Mouse (Mus musculus) WW6 (cell line): ENCODE data around the gene 2310011J03Rik.
A peak's percentile ranks its signal among the peaks of the same experiment; 100 is the strongest.

Experiments
- DNase-seq: peaks from one replicate; pipeline ENCODE4 v3.0.0-alpha.2; 2013; ENCODE audit warnings: low read depth, low spot score

2310011J03Rik gene

GRCm38 (mm10) chr10:80292251-80293146 is 27.8 kb downstream of the 2310011J03Rik start, which contains the start of gene Rps15:
Rps15 (plus strand) TSS chr10:80292453.
- peak; percentile 92 for DNase-seq

DNA sequence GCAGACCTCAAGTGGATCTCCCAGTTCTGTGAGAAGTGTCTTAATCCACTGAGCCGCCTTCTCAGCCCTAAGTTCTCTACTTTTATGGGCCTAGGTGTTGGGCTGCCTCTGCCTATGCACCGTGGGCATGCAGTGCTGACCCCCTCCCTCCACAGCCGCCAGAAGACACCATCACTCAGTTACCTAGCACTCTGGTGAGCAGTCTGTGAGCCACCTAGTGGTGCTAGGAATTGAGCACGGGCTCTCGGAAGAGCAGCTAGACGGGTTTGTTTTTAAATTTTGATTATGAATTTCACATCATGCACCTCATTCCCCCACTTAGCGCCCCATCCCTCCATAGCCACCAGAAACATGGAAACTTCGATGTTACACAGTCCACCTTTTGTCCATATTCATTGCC is 31.7 kb downstream of the 2310011J03Rik start:
- DNase-seq = no peak

DNA sequence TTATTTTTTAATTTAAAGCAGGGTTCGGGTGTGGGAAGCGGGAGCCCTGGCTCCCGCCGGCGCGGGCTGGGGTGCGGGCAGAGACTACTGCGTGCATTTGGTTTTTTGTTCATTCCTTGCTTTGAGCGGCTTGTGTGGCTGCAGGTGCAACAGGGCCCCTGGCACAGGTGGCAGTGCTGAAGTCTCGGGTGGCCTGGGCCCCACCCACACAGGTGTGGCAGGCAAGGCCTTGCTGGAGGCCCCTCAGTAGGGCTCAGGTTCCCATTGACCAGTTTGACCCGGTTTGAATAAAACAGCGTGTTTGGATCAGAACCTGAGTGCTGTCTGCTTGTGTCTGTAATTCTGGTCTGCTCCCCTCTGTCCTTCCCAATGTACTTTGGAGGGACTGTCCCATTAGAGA is 32.2 kb downstream of the 2310011J03Rik start:
- DNase-seq = no peak

GRCm38 (mm10) chr10:80285222-80286070 is 34.9 kb downstream of the 2310011J03Rik start:
- no peak for DNase-seq

DNA sequence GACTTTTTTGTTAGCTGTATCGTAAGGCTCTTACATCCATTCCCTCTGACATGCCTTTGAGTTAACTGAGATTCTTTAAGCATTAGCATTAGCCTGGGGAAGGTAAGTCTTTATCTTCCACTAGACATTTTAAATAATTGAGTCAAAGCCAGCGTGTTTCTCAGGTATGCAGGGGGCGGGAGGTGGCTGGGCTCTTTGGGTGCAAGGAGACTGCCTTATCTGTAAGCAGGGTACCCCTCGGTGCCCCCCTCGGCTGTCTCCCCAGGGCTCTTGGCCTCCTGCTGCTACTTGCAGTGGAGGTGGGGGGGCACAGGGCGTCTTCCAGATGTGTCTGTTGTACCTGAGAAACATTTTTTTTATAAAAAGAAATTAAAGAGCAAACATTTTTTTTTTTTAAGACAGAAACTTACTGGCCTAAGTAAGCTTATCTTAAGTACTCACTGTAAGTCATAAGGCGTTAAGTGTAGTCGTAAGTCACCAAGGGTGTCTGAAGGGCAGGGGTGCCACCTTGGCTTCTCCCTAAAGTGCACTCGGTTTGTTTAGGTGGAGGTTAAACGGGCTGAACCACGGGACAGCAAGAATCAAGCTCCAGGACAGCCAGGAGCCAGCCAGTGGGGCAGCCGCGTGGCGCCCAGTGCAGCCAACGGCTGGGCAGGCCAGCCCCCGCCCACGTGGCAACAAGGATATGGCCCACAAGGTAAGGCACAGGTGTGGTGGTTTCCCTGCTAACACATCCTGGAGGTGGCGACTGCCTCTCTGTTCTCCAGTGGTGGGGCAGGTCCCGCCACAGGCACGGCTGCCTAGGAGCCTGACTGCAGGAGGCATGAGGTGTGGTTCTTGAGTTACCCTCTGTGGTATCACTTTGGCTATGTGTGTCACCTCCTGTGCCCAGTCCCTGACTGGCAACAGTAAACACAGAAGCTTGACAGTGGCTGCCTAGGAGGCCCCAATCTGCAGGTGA is 37.6 kb downstream of the 2310011J03Rik start:
- no peak for DNase-seq

- no peak for DNase-seq
These were observed 38.4 kb downstream of the 2310011J03Rik start for GRCm38 (mm10) chr10:80281921-80282371.

GRCm38 (mm10) chr10:80281304-80281703 is 39.0 kb downstream of the 2310011J03Rik start:
- no peak for DNase-seq

- no peak for DNase-seq
These were observed 41.1 kb downstream of the 2310011J03Rik start for GRCm38 (mm10) chr10:80279273-80279672.

GRCm38 (mm10) chr10:80278390-80278789 is 41.9 kb downstream of the 2310011J03Rik start:
- DNase-seq = no peak

DNA sequence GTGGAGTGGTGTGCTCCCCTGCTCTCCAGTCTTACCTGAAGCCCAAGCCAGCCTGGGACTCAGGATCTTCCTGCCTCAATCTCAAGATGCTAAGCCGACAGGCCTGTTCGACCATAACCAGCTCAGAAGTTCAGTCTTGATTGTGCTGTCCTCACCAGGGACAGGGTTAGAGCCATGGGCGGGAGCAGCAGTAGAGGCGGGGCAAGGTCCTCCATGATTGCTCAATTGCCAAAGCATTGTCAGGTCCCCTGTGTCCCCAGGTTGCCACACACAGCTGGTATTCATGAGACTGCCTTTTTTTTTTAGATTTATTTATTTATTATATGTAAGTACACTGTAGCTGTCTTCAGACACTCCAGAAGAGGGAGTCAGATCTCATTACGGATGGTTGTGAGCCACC is 44.1 kb downstream of the 2310011J03Rik start:
- DNase-seq = no peak

GRCm38 (mm10) chr10:80273847-80274246 is 46.5 kb downstream of the 2310011J03Rik start:
- DNase-seq = no peak

- no peak for DNase-seq
These were observed 48.3 kb downstream of the 2310011J03Rik start for GRCm38 (mm10) chr10:80271870-80272585.

DNA sequence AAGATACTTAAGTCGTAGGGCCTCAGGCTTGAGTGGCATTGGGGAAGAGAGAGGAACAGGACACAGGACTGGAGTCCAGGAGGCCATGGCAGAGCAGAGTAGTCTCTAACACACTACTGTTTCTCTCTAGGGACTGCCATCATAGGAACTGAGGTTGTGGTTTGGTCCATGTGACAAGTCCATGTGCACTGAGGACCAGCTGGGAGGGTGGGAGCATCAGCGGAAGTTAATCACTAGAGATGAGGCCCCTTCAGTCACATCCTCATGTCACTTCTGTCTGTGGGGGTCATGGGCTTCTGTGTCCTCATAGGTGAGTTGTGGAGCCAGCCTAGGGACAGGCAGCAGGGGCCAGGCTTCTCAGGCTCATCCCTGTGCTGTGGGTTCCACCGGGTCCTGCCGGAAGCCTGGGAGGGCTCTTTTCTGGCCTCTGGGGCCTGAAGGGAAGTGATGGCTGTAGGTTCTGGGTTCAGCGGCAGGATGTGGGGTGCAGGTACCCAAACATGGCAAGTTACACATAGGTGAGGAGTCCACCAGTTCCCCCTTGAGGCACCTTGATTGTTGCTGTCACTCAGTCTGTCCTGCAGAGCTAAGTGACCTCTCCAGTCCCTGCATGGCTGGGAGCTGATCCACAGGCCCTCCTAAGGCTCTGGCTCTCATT is 49.0 kb downstream of the 2310011J03Rik start:
- no peak for DNase-seq

- DNase-seq = no peak
These were observed 49.6 kb downstream of the 2310011J03Rik start for GRCm38 (mm10) chr10:80270734-80271181.

DNA sequence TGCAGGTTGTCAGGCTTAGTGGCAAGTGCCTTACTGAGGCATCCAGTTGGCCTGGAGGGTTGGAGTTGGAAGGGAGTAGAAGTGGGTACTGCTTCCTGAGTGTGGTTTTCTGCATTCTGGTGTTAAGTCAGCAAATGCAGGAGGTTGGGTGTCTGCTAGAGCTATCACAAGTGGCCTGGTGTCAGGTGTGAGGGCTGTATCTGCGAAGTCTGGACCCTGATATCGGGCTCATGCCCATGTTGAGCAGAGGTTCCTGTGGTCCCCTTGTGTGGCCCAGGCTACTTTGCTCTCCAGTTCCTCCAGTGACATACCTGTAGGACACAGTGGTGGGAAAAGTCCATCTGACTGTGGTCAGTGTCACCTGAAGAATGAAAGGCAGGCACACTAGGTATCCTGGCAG is 50.2 kb downstream of the 2310011J03Rik start:
- DNase-seq = no peak
